Mouse (Mus musculus): ENCODE measurements around the gene Nup155. TPM values are rescaled to one million over a fixed set of nuclear protein-coding genes. Genes with fewer than 3 reads are reported as not detected.

The Nup155 gene
- total RNA-seq, 4 experiments from 2014 or later, result 14.8 to 20.7 (median 18.6) TPM

DNA sequence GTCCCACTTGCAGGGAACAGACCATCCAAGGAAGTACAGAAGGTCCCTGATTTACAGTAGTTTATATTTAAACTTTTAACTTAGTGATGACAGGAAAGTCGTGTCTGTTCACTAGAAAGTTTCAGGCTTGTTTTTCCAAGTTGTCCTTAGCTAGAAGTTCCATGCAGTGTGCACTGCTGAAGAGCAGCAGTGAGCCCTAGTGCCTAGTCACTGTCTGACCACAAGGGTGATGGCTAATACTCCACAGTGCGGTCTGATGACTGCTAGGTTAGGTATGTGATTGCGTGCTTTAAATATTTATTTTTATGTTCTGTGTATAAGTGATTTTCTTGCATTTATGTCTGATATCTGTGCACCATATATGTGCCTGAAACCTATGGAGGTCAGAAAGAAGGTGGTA, 81.4 kb downstream of the Nup155 start:
- no peak for DNase-seq (ENCODE audit: low spot score in 2 of 2)

- DNase-seq (ENCODE audit: low spot score in 2 of 2), result no peak
These were observed 91.2 kb downstream of the Nup155 start for GRCm38 (mm10) chr15:8200317-8200716.

GRCm38 (mm10) chr15:8208362-8208761, 99.3 kb downstream of the Nup155 start:
- DNase-seq (ENCODE audit: low spot score in 2 of 2), result no peak

Other genes starting within 250 kb of the Nup155 start
- 10 to 100 TPM; 30.6 to 38.0 (median 32.7) TPM for gene Wdr70, start 10.1 kb upstream of the Nup155 start, total RNA-seq (2022)
- gene Cplane1, start 59.8 kb downstream of the Nup155 start, total RNA-seq (2022), result 10 to 100 TPM; 30.3 to 33.9 (median 31.4) TPM

Data from left cerebral cortex, adult 8-10 months (tissue).